Mouse (Mus musculus): ENCODE measurements around the gene Zfp346. TPM values are rescaled to one million over a fixed set of nuclear protein-coding genes. Genes with fewer than 3 reads are reported as not detected.

Zfp346 gene
- polyA plus RNA-seq, 1 experiment from 2014 or later: 30.6 TPM

- Histone ChIP-seq H3K4me3 (ENCODE audit: low read length) (no peak overlapping the region), H3K9ac (ENCODE audit: low read depth, low read length) (no peak overlapping the region), H3K9me3 (ENCODE audit: control insufficient read depth, low read length) (no peaks in the 10 kb centered on the region), H3K36me3 (ENCODE audit: control insufficient read depth, insufficient read depth, low read length) (no peaks in the 10 kb centered on the region), H3K27ac (ENCODE audit: low read depth, low read length) (no peak overlapping the region), H3K27me3 (replicated peaks; ENCODE audit: control insufficient read depth, insufficient read depth, low read length) (no peaks in the 10 kb centered on the region), H3K4me2 (ENCODE audit: low read length) (no peak overlapping the region), H3K4me1 (ENCODE audit: control insufficient read depth, insufficient read depth, low read depth, low read length) (no peaks in the 10 kb centered on the region)
- no peak for ATAC-seq
- 78% methylated on average over 3 of the region's 3 CpGs for WGBS
These were observed 74.5 kb downstream of the Zfp346 start for GRCm38 (mm10) chr13:55179591-55179990.

GRCm38 (mm10) chr13:55181786-55182172, 76.7 kb downstream of the Zfp346 start:
- no peaks in the 10 kb centered on the region for H3K27me3 ChIP-seq (replicated peaks; ENCODE audit: control insufficient read depth, insufficient read depth, low read length)
- peak overlapping the region; percentile 52; the same call in 1 of the 2 replicates for H3K9ac ChIP-seq (ENCODE audit: low read depth, low read length)
- peak overlapping the region; percentile 53 for H3K4me2 ChIP-seq (ENCODE audit: low read length)
- WGBS: 78% methylated on average over 2 of the region's 2 CpGs
- no peak for ATAC-seq
- no peaks in the 10 kb centered on the region for H3K9me3 ChIP-seq (ENCODE audit: control insufficient read depth, low read length)
- H3K36me3 ChIP-seq (ENCODE audit: control insufficient read depth, insufficient read depth, low read length): no peaks in the 10 kb centered on the region
- peak overlapping the region; percentile 74 for H3K27ac ChIP-seq (ENCODE audit: low read depth, low read length)
- no peaks in the 10 kb centered on the region for H3K4me1 ChIP-seq (ENCODE audit: control insufficient read depth, insufficient read depth, low read depth, low read length)
- no peak overlapping the region for H3K4me3 ChIP-seq (ENCODE audit: low read length)

DNA sequence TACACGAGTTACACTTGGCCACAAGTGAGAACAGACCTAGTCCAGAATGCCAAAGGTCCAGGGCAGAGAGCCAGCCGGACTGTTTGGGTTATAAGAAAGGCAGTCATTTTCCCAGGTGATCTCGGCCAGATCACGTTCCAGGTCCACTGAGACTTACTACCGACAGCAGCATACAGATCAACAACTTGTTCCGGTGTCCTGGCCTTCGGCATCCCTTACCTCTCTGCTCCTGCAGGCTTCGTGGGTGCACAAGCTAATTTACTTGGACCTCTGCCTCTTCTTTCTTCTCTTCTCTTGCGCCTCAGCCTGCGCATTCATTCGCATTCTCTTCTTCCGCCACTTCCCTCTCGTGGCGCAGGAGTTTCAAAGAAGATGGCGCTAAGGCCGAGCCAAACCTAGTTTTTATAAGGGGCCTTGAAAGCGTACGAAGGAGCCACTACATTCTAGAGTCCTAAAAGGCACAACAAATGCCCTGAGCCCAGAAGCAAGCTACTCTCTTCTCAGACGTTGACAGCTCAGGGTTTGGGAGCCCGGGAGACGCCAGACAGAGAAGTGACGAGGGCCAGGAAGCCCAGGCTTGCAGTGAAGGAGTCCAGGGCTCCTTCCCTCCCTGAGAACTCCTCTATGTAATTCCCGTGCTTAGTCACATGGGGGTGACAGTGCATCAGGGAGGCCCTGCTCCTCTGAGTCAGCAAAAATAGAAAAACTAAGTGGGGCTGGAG, 77.2 kb downstream of the Zfp346 start:
- peak; percentile 92 for ATAC-seq
- Histone ChIP-seq H3K27me3 (replicated peaks; ENCODE audit: control insufficient read depth, insufficient read depth, low read length) (no peaks in the 10 kb centered on the region), H3K9me3 (ENCODE audit: control insufficient read depth, low read length) (no peaks in the 10 kb centered on the region), H3K36me3 (ENCODE audit: control insufficient read depth, insufficient read depth, low read length) (no peaks in the 10 kb centered on the region), H3K4me1 (ENCODE audit: control insufficient read depth, insufficient read depth, low read depth, low read length) (no peaks in the 10 kb centered on the region), H3K9ac (ENCODE audit: low read depth, low read length) (peak overlapping the region; percentile 52), H3K27ac (ENCODE audit: low read depth, low read length) (peak overlapping the region; percentile 74), H3K4me3 (ENCODE audit: low read length) (peak overlapping the region; percentile 37), H3K4me2 (ENCODE audit: low read length) (peak overlapping the region; percentile 53)
- 3% methylated on average over 23 of the region's 23 CpGs for WGBS

- H3K36me3 ChIP-seq (ENCODE audit: control insufficient read depth, insufficient read depth, low read length): no peaks in the 10 kb centered on the region
- H3K4me3 ChIP-seq (ENCODE audit: low read length): no peak overlapping the region
- H3K4me2 ChIP-seq (ENCODE audit: low read length): no peak overlapping the region
- no peaks in the 10 kb centered on the region for H3K9me3 ChIP-seq (ENCODE audit: control insufficient read depth, low read length)
- no peaks in the 10 kb centered on the region for H3K27me3 ChIP-seq (replicated peaks; ENCODE audit: control insufficient read depth, insufficient read depth, low read length)
- no peak overlapping the region for H3K27ac ChIP-seq (ENCODE audit: low read depth, low read length)
- H3K9ac ChIP-seq (ENCODE audit: low read depth, low read length): no peak overlapping the region
- 84% methylated on average over 6 of the region's 6 CpGs for WGBS
- ATAC-seq: no peak
- H3K4me1 ChIP-seq (ENCODE audit: control insufficient read depth, insufficient read depth, low read depth, low read length): no peaks in the 10 kb centered on the region
These were observed 78.3 kb downstream of the Zfp346 start for GRCm38 (mm10) chr13:55183382-55183781.

Other genes with a start within 250 kb of the Zfp346 start
- gene Unc5a, start 155.9 kb upstream of the Zfp346 start, polyA plus RNA-seq (2015; fragmentation: Nextera tagmentation; extraction: Ambion mirVana): 12.3 and 16.2 TPM in 2 replicates
- 1.1 and 1.2 TPM in 2 replicates for gene Hk3, start 83.9 kb upstream of the Zfp346 start, polyA plus RNA-seq (2015; fragmentation: Nextera tagmentation; extraction: Ambion mirVana)
- gene Uimc1, start 5.0 kb upstream of the Zfp346 start, polyA plus RNA-seq (2015; fragmentation: Nextera tagmentation; extraction: Ambion mirVana): 18.2 and 18.5 TPM in 2 replicates
- gene Gm17617, start 28.2 kb downstream of the Zfp346 start, polyA plus RNA-seq (2015; fragmentation: Nextera tagmentation; extraction: Ambion mirVana): not detected in 2 replicates
- gene Fgfr4, start 47.3 kb downstream of the Zfp346 start, polyA plus RNA-seq (2015; fragmentation: Nextera tagmentation; extraction: Ambion mirVana): 1.3 and 1.6 TPM in 2 replicates
- 40.8 and 46.3 TPM in 2 replicates for gene Nsd1, start 104.5 kb downstream of the Zfp346 start, polyA plus RNA-seq (2015; fragmentation: Nextera tagmentation; extraction: Ambion mirVana)
- 347 and 353 TPM in 2 replicates for gene Prelid1, start 215.2 kb downstream of the Zfp346 start, polyA plus RNA-seq (2015; fragmentation: Nextera tagmentation; extraction: Ambion mirVana)
- gene Rab24, start 216.6 kb downstream of the Zfp346 start, polyA plus RNA-seq (2015; fragmentation: Nextera tagmentation; extraction: Ambion mirVana): 95.4 and 97.6 TPM in 2 replicates
- gene Mxd3, start 224.5 kb downstream of the Zfp346 start, polyA plus RNA-seq (2015; fragmentation: Nextera tagmentation; extraction: Ambion mirVana): 10.9 and 12.4 TPM in 2 replicates

All from hindbrain, embryonic 16.5 days (tissue).